Mouse (Mus musculus): ENCODE measurements at regions not wholly inside any gene's neighbourhood (a gene's known extent, or its start where the extent isn't known, plus 50 kb on each side); places are given as distances from the start of the nearest gene placed in this dataset.

DNA sequence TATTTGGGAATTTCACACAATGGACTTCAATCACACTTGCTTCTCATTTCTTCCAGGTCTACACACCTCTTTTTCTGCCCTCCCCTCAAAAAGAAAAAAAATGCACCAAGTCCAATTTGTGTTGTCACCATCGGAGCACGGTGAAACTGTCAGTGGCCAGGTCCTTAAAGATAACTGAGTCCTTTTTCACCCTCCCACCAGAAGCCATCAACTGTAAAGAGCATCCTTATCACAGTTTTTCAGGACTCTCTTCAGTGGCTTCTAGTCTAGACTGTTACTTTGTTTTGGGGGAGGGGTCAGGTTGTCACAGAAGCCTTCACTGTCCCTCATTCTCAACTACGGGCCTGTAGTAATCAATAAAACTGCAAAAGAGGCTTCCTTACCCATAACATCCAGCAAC, 91.5 kb upstream of the Zdhhc15 start:
- WGBS, result 94% methylated on average over 3 of the region's 3 CpGs
- H3K4me1 ChIP-seq, result no peaks in the 10 kb centered on the region
- peaks cover 86% of the 10 kb centered on the region for H3K27me3 ChIP-seq (ENCODE audit: low read depth, poor library complexity, severe bottlenecking)
- H3K4me3 ChIP-seq, result no peak overlapping the region
- no peaks in the 10 kb centered on the region for H3K9me3 ChIP-seq (replicated peaks)
- H3K27ac ChIP-seq, result no peak overlapping the region
- DNase-seq (ENCODE audit: low spot score), result no peak
- no peaks in the 10 kb centered on the region for H3K36me3 ChIP-seq

DNA sequence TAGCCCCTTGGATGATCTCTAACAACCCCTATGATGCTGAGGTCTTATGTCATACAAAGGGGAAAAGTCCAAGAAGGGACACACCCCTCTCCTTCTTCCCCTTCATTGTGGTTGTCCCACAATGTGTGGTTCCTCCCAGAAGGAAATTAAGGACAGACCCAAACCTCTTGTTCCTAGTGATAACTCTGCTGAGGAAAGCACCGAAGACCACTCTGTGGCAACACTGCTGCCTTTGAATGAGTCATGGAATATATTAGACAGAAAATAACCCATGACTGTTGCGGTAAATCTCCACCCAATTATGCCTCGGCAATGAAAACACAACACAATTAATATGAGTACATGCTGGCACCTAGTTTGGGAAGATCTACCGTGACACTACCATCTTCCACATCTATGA, 89.4 kb upstream of the Zdhhc15 start:
- Histone ChIP-seq H3K27ac (no peak overlapping the region), H3K27me3 (ENCODE audit: low read depth, poor library complexity, severe bottlenecking) (peaks cover 91% of the 10 kb centered on the region), H3K4me3 (no peak overlapping the region), H3K36me3 (no peaks in the 10 kb centered on the region), H3K9me3 (replicated peaks) (no peaks in the 10 kb centered on the region), H3K4me1 (no peaks in the 10 kb centered on the region)
- DNase-seq (ENCODE audit: low spot score), result no peak
- 96% methylated on average over 4 of the region's 4 CpGs for WGBS

DNA sequence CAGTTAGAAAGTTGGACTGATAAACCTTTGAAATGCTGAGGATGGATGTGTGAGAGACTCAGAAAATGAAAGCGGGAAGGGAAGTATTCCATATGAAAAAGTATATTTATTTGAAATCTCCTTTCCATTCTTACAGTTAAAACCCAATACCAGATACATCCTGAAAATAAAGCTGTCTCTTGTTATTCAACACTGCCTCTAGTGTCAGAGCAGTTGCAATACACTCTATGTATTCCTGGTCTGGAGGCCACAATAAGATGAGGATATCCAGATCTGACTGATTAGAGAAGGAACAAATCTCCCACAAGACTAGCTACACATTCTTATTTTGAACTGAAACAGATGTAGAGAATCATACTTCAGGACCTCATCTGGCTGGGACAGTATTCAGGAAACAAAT, 78.5 kb upstream of the Zdhhc15 start:
- DNase-seq (ENCODE audit: low spot score), result no peak
- no peak overlapping the region for H3K4me3 ChIP-seq
- H3K9me3 ChIP-seq (replicated peaks), result no peaks in the 10 kb centered on the region
- H3K27ac ChIP-seq, result no peak overlapping the region
- H3K27me3 ChIP-seq (ENCODE audit: low read depth, poor library complexity, severe bottlenecking), result peaks cover 91% of the 10 kb centered on the region
- H3K36me3 ChIP-seq, result no peaks in the 10 kb centered on the region
- 85% methylated on average over 1 of the region's 1 CpGs for WGBS
- H3K4me1 ChIP-seq, result no peaks in the 10 kb centered on the region
